Mouse (Mus musculus) lung, embryonic 16.5 days (tissue): ENCODE measurements at regions not wholly inside any gene's neighbourhood (a gene's known extent, or its start where the extent isn't known, plus 50 kb on each side); places are given as distances from the start of the nearest gene placed in this dataset.
A peak's percentile ranks its signal among the peaks of the same experiment; 100 is the strongest.

Source experiments
- ATAC-seq: fragments of 200-750 bp; cut with Nextera tagmentation; 2 replicates; pipeline ENCODE4 v1.8.0; 2017; ENCODE audit warnings: low read depth, mild to moderate bottlenecking, moderate library complexity
- H3K27ac ChIP-seq: fragments of 300-500 bp; sonication (generic); 2 replicates; pipeline ENCODE4 v1.5.1; 2014; ENCODE audit warnings: mild to moderate bottlenecking, control low read depth, low read length
- H3K27me3 ChIP-seq: fragments of 300-500 bp; sonication (generic); 2 replicates; pipeline ENCODE4 v1.6.1; 2014; ENCODE audit warnings: low read depth, low read length, mixed read lengths; ENCODE audit not compliant: control insufficient read depth, insufficient read depth
- H3K36me3 ChIP-seq: fragments of 300-500 bp; sonication (generic); 2 replicates; pipeline ENCODE4 v1.6.1; 2014; ENCODE audit warnings: low read length; ENCODE audit not compliant: control insufficient read depth, insufficient read depth
- H3K4me1 ChIP-seq: fragments of 300-500 bp; sonication (generic); replicated peaks from 2 replicates; pipeline ENCODE4 v1.6.1; 2014; ENCODE audit warnings: low read length, mixed read lengths; ENCODE audit not compliant: control insufficient read depth, insufficient read depth
- H3K4me2 ChIP-seq: fragments of 300-500 bp; sonication (generic); 2 replicates; pipeline ENCODE4 v1.6.1; 2014; ENCODE audit warnings: low read depth, low read length, control low read depth
- H3K4me3 ChIP-seq: fragments of 300-500 bp; sonication (generic); 2 replicates; pipeline ENCODE4 v1.5.1; 2014; ENCODE audit warnings: mild to moderate bottlenecking, low read length, control low read depth
- H3K9ac ChIP-seq: fragments of 300-500 bp; sonication (generic); 2 replicates; pipeline ENCODE4 v1.6.1; 2014; ENCODE audit warnings: low read length, control low read depth
- H3K9me3 ChIP-seq: fragments of 300-500 bp; sonication (generic); 2 replicates; pipeline ENCODE4 v1.6.1; 2016; ENCODE audit warnings: low read length; ENCODE audit not compliant: control insufficient read depth
- WGBS: fragments of 180-500 bp; shearing (Covaris S2); extraction: QIAGEN DNeasy Blood & Tissue Kit; methylation state at CpG from one replicate; pipeline ENCODE4 v1.1.7; 2014; 5-methylcytosine and 5-hydroxymethylcytosine counted together

DNA sequence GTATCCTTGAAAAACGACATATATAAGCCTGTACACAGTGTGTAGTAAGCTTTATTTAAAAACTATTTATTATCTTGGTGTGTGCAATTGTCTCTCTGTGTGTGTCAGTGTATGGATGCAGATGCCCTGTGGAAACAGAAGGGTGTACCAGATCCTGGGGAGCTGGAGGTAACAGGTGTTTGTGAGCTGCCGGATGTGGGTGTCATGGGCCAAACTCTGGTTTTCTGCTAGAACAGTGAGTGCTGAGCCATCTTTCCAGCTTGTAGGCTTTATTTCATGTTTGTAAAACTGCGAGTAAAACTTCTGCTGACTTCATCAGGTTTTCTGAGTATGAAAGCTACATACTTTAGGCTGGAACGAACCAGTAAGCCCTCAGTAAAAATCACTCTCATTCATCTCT is 322.3 kb upstream of the Gm5148 start:
- H3K4me3 ChIP-seq, result no peak overlapping the region
- H3K27me3 ChIP-seq, result peaks cover 4% of the 10 kb centered on the region; the same call in 1 of the 2 replicates
- WGBS, result 67% methylated on average over 4 of the region's 4 CpGs

DNA sequence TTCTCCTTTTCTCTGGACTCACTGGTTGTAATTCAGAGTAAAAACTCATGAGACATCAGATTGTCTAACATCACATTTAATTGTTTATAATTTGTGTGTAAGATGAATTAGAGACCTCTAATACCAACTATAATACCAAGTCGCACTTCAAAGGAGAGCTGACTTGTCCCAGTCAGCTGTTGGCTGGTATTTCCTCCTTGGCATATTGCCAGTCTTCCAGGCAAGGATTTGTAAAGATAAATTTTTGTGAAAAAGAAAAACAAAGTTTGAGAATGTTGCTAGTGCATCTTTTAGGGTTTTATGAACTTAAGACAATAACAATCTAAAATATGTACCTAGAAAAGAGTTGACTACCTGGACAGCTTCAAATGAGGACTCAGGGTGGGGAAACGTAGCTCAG is 321.7 kb upstream of the Gm5148 start:
- 51% methylated on average over 2 of the region's 2 CpGs for WGBS
- no peak for ATAC-seq
- no peak overlapping the region for H3K4me3 ChIP-seq

More for the DNA sequence above, 322.3 kb upstream of the Gm5148 start:
- Histone ChIP-seq H3K36me3 (no peaks in the 10 kb centered on the region), H3K4me1 (peaks cover 22% of the 10 kb centered on the region), H3K4me2 (no peak overlapping the region), H3K27ac (no peak overlapping the region), H3K9ac (no peak overlapping the region), H3K9me3 (no peaks in the 10 kb centered on the region)
- ATAC-seq, result no peak

DNA sequence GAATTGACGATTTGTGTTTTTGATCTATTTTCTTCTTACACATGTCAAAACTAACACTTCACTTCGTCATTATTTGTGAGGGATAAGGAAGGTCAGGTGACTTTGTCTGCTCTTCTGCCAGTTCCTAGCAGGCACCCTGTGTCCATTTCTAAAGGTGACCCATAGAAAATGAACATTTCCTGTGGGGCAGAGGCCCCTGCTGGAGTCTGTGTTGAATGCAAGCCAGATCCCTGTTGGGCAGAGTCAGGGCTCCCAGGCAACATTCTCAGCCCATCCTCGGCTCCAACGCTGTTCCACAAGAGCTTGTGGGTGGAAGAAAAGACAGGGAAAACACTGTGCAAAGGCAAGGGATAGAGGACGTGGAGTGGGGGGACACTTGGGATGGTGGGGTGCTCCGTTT is 321.2 kb upstream of the Gm5148 start:
- Histone ChIP-seq H3K4me2 (no peak overlapping the region), H3K4me3 (no peak overlapping the region), H3K4me1 (peaks cover 22% of the 10 kb centered on the region), H3K36me3 (no peaks in the 10 kb centered on the region), H3K9me3 (no peaks in the 10 kb centered on the region), H3K27me3 (peaks cover 4% of the 10 kb centered on the region; the same call in 1 of the 2 replicates), H3K9ac (peak overlapping the region; percentile 36; the same call in 1 of the 2 replicates), H3K27ac (no peak overlapping the region)
- WGBS, result 45% methylated on average over 6 of the region's 6 CpGs
- no peak for ATAC-seq

More for the DNA sequence above, 321.7 kb upstream of the Gm5148 start:
- Histone ChIP-seq H3K27me3 (peaks cover 4% of the 10 kb centered on the region; the same call in 1 of the 2 replicates), H3K27ac (no peak overlapping the region), H3K9me3 (no peaks in the 10 kb centered on the region), H3K9ac (no peak overlapping the region), H3K4me2 (no peak overlapping the region), H3K4me1 (peaks cover 22% of the 10 kb centered on the region), H3K36me3 (no peaks in the 10 kb centered on the region)

DNA sequence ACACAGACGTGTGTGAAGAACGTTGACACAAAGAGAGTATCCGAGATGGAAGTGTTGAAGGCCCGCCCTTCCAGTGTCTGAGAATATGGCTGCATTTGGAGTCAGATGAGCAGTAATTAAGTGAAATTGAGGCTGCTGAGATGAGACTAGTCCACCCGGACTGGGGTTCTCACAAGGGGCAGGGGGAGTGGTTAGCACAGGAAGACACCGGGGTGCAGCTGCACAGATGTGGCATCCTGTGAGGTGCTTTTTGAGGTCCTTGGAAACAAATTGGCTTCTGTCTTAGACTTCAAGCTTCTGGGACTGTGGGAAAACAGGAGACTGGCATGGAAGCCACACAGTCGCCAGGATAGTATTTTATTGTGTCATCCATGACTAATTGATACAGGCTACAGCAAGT is 320.0 kb upstream of the Gm5148 start:
- Histone ChIP-seq H3K27me3 (peaks cover 4% of the 10 kb centered on the region; the same call in 1 of the 2 replicates), H3K27ac (no peak overlapping the region), H3K9ac (no peak overlapping the region), H3K4me2 (no peak overlapping the region), H3K36me3 (no peaks in the 10 kb centered on the region), H3K4me1 (peaks cover 12% of the 10 kb centered on the region), H3K9me3 (no peaks in the 10 kb centered on the region), H3K4me3 (no peak overlapping the region)
- no peak for ATAC-seq
- 61% methylated on average over 7 of the region's 7 CpGs for WGBS

DNA sequence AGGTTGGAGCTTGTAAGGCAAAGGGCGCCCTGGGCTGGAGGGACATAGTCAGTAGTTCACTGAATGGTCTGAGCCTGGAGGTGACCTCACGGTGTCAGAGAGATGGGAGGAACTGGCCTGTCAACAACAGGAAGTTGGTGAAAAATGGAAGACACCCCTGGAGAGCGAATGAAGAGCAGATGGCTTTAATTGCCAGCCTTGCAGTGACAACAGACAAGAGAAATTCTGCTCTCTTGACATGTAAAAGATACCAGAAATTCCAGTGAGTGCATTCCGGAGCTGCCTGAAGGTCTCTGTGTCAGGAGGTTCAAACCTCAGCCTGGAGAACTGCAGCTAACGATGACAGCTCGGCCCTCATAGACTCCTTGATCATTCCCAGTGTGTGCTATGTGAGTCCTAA is 318.3 kb upstream of the Gm5148 start:
- Histone ChIP-seq H3K9me3 (no peaks in the 10 kb centered on the region), H3K4me3 (no peak overlapping the region), H3K4me2 (no peak overlapping the region), H3K27me3 (peaks cover 4% of the 10 kb centered on the region; the same call in 1 of the 2 replicates), H3K36me3 (no peaks in the 10 kb centered on the region), H3K4me1 (peaks cover 6% of the 10 kb centered on the region), H3K9ac (no peak overlapping the region), H3K27ac (no peak overlapping the region)
- 38% methylated on average over 6 of the region's 6 CpGs for WGBS
- peak; percentile 76 for ATAC-seq

DNA sequence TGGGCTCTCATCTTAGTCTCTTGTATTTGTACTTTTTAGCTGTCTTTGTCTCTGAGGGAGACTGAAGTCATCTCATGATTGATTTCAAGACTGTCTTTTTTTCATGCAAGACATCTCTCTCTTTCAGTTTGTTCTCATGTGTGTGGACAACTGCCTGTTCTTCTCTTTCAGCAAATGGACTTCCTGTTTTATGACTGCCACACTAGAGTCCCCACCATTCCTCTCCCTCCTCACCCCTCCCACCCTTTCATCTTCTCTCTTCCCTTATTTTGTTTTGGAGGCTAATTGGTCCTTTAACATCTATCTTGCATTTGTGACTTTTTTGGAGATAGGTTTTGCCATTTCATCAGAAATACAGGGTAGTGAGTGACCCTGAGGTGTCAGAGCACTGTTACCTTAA is 311.8 kb upstream of the Gm5148 start:
- no peak overlapping the region for H3K27ac ChIP-seq
- no peak for ATAC-seq
- H3K4me2 ChIP-seq, result no peak overlapping the region
- no peak overlapping the region for H3K9ac ChIP-seq
- H3K4me3 ChIP-seq, result no peak overlapping the region
- no peaks in the 10 kb centered on the region for H3K36me3 ChIP-seq
- H3K27me3 ChIP-seq, result no peaks in the 10 kb centered on the region
- H3K4me1 ChIP-seq, result peaks cover 7% of the 10 kb centered on the region; the same call in 1 of the 2 replicates
- H3K9me3 ChIP-seq, result no peaks in the 10 kb centered on the region

DNA sequence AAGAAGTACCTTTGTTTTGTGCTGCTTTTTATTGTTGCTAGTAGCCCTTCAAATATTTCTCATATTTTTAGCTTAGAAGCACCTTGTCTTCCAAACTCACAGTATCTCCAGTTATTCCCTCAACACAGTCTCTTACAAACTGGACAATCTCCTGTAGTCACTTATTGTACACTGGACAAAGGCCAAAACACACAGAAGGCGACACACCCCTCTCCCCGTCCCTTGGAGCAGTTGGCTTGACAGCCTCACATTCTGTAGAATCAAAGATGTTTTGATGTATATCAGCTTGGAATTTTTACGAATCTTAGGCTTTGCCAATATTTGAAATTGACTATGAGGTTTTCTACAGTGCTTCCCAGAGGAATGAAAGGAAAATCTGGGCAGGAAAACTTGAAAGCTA is 309.8 kb upstream of the Gm5148 start:
- WGBS, result 30% methylated on average over 3 of the region's 3 CpGs
- Histone ChIP-seq H3K9ac (no peak overlapping the region), H3K4me2 (no peak overlapping the region), H3K27me3 (no peaks in the 10 kb centered on the region), H3K9me3 (no peaks in the 10 kb centered on the region), H3K27ac (no peak overlapping the region; the same call in 1 of the 2 replicates), H3K36me3 (no peaks in the 10 kb centered on the region), H3K4me1 (peaks cover 7% of the 10 kb centered on the region; the same call in 1 of the 2 replicates), H3K4me3 (no peak overlapping the region)
- peak; percentile 59; the same call in 1 of the 2 replicates for ATAC-seq

DNA sequence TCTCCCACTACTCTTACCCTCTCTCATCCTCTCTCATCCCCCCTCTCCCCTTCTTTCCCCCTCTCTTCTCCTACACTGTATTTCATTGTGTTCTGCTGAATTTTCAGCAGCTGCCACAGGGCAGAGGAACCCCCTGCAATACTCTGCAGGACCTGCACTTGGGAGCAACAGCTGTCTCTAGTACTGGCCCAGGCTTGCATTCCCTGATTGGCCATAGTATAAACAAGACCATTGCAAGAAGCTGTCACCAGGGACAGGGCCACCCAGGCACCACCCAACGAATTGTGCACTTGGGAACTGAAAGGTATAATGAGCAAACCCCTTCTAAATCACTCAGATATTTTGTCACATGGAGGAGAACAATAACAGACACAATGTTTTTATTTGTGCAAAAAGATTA is 290.5 kb upstream of the Gm5148 start:
- Histone ChIP-seq H3K4me3 (no peak overlapping the region), H3K27me3 (no peaks in the 10 kb centered on the region), H3K9me3 (no peaks in the 10 kb centered on the region), H3K27ac (no peak overlapping the region), H3K9ac (no peak overlapping the region), H3K36me3 (no peaks in the 10 kb centered on the region), H3K4me1 (peaks cover 7% of the 10 kb centered on the region; the same call in 1 of the 2 replicates), H3K4me2 (no peak overlapping the region)
- 30% methylated on average over 1 of the region's 1 CpGs for WGBS
- peak; percentile 77 for ATAC-seq

DNA sequence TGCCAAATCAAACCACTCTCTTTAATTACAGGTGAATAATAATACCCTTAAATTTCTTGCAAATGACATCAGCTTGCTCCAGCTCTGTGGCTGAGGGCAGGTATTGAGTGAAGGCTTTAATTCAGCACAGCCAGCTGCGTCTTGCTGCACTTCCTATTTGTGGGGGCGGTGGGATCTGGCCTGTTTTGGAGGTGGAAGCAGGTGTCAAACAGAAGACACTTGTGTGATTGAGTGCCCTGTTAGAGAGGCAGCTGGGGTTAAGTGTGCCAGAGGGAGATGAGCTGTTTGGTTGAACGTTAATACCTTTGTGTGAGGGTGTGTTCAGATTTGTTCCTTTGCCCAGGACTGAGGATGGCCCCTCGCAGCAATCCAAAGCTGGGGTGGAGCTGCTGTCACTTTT is 284.9 kb upstream of the Gm5148 start:
- Histone ChIP-seq H3K4me1 (no peaks in the 10 kb centered on the region), H3K27ac (no peak overlapping the region), H3K27me3 (no peaks in the 10 kb centered on the region), H3K4me2 (no peak overlapping the region), H3K9me3 (no peaks in the 10 kb centered on the region), H3K4me3 (no peak overlapping the region), H3K9ac (no peak overlapping the region), H3K36me3 (no peaks in the 10 kb centered on the region)
- no peak for ATAC-seq
- 32% methylated on average over 4 of the region's 4 CpGs for WGBS

DNA sequence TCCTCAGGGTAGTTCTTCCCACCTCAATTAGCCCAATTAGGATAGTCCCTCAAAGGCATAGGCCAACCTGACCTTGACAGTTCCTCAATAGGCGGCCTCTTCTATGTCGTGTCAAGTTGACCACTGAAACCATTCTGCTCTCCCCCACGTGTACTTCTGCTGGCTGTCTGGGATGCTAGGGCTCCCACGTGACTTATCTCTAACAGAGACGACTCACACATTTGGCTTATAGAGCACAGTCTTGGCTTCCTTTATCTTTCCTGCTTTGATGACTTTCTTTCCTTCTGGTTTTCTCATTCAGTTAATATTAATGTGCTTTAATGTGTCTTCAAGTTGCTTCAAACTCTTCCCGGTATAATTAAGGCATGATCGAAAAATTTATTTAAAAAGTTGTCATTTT is 284.0 kb upstream of the Gm5148 start:
- no peaks in the 10 kb centered on the region for H3K9me3 ChIP-seq
- no peak overlapping the region for H3K4me2 ChIP-seq
- 63% methylated on average over 7 of the region's 7 CpGs for WGBS
- no peak overlapping the region for H3K27ac ChIP-seq
- no peak overlapping the region for H3K4me3 ChIP-seq
- H3K36me3 ChIP-seq, result no peaks in the 10 kb centered on the region
- ATAC-seq, result no peak
- H3K4me1 ChIP-seq, result no peaks in the 10 kb centered on the region
- no peak overlapping the region for H3K9ac ChIP-seq
- H3K27me3 ChIP-seq, result no peaks in the 10 kb centered on the region
